Mouse (Mus musculus) olfactory bulb, adult 2 months (tissue): ENCODE data around the gene Atic.

Experiments used
- CTCF ChIP-seq: fragments of 200-500 bp; IDR thresholded peaks from 2 replicates; pipeline ENCODE4 v1.5.1; 2012; ENCODE audit warnings: low read depth, mild to moderate bottlenecking, low read length, moderate library complexity; ENCODE audit not compliant: insufficient read depth
- POLR2A ChIP-seq: fragments of 200-500 bp; IDR thresholded peaks from 2 replicates; pipeline ENCODE4 v1.6.1; 2012; ENCODE audit warnings: mild to moderate bottlenecking, low read depth, low read length, moderate library complexity; ENCODE audit not compliant: insufficient read depth

DNA sequence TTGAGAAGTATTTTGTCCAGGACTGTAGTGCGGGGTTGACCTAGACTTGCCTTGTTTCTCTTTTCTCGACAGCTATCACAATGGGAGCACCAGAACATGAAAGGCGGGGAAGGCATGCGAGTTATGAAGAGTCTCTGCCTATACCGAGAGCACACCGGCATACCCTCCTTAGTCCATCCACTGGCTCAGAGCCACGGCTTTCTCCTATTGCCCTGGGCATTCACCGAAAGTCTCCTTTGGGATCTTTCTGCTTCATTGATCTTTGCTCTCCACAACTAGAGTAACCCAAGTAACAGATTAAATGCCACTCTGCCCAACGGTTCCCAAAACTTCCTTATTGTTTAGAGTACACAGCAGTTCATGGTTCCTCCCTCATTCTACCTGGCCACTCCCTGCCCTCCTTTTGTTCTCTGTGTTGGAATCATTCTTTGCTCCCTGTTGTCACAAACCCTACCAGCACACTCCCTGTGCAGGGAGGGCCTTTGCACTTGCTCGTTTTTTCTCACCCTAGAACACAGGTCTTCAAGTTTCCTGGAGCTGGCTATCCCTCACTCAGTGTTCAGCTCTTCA, 6.2 kb upstream of the Atic start:
- TF ChIP-seq CTCF (no peak), POLR2A (no peak)
